Mouse (Mus musculus): ENCODE measurements around the gene Emg1.

GRCm38 (mm10) chr6:124753861-124754260 is 41.9 kb upstream of the Emg1 start:
- TF ChIP-seq CTCF (IDR thresholded peaks at IDR 0.05; ENCODE audit: insufficient read depth, low read length): no peak
- no peak for TF ChIP-seq POLR2A (IDR thresholded peaks at IDR 0.05; ENCODE audit: borderline replicate concordance, extremely low read depth, low read depth, low read length)
